Mouse (Mus musculus): ENCODE measurements around the gene D17Wsu92e.

- TF ChIP-seq POLR2A (IDR thresholded peaks at IDR 0.05; ENCODE audit: low read depth, low read length) = no peak
- no peak for TF ChIP-seq CTCF (IDR thresholded peaks at IDR 0.05; ENCODE audit: extremely low read depth, insufficient read length, insufficient replicate concordance, low read depth, low read length)
Observed at GRCm38 (mm10) chr17:27767120-27767519, 53.3 kb downstream of the D17Wsu92e start.

All from small intestine, adult 2 months (tissue).